Mouse (Mus musculus) C2C12 (cell line): ENCODE results near the gene Faim. TPM values are rescaled to one million over a fixed set of nuclear protein-coding genes. Genes with fewer than 3 reads are reported as not detected.

Experiments used
- H3K27me3 ChIP-seq: one replicate; pipeline ENCODE4 v1.6.1; 2011; ENCODE audit not compliant: control insufficient read depth, insufficient read depth, insufficient read length
- H3K36me3 ChIP-seq: one replicate; pipeline ENCODE4 v1.6.1; 2011; ENCODE audit not compliant: control insufficient read depth, insufficient read depth
- H3K4me3 ChIP-seq: one replicate; pipeline ENCODE4 v1.5.1; 2011; ENCODE audit warnings: mild to moderate bottlenecking, control low read depth; ENCODE audit not compliant: poor library complexity, insufficient read depth, severe bottlenecking
- H3K79me2 ChIP-seq: one replicate; pipeline ENCODE4 v1.6.1; 2011; ENCODE audit not compliant: control insufficient read depth, insufficient read depth
- H3K79me3 ChIP-seq: one replicate; pipeline ENCODE4 v1.6.1; 2011; ENCODE audit warnings: low read depth, control low read depth
- H3ac ChIP-seq: one replicate; pipeline ENCODE3; 2011; ENCODE audit warnings: low read depth; ENCODE audit not compliant: control insufficient read depth, insufficient read length
- CEBPB ChIP-seq: IDR thresholded peaks from one replicate; pipeline ENCODE4 v1.6.1; 2011; ENCODE audit warnings: low read depth, mild to moderate bottlenecking, control low read depth, moderate library complexity
- CTCF ChIP-seq: IDR thresholded peaks from one replicate; pipeline ENCODE4 v1.5.1; 2011; ENCODE audit not compliant: control insufficient read depth, insufficient read depth, insufficient read length
- FOSL1 ChIP-seq: IDR thresholded peaks from one replicate; pipeline ENCODE4 v1.8.0; 2011; ENCODE audit warnings: mild to moderate bottlenecking, low read length; ENCODE audit not compliant: poor library complexity, insufficient read depth, severe bottlenecking
- MAX ChIP-seq: IDR thresholded peaks from one replicate; pipeline ENCODE4 v1.6.1; 2011; ENCODE audit warnings: mild to moderate bottlenecking, control low read depth
- MYOD1 ChIP-seq: IDR thresholded peaks from one replicate; pipeline ENCODE4 v1.6.1; 2011; ENCODE audit warnings: low read depth; ENCODE audit not compliant: control insufficient read depth, insufficient read length
- MYOG ChIP-seq: IDR thresholded peaks from one replicate; pipeline ENCODE4 v1.6.1; 2011; ENCODE audit not compliant: control insufficient read depth, insufficient read length; ENCODE audit errors: extremely low read depth
- USF1 ChIP-seq: IDR thresholded peaks from one replicate; pipeline ENCODE4 v1.6.1; 2011; ENCODE audit warnings: low read depth, mild to moderate bottlenecking, control low read depth, moderate library complexity
- polyA plus RNA-seq: library from polyadenylated mRNA; unstranded; fragments of >200 nt; fragmentation: generic; extraction: Trizol; gene quantifications from one replicate; pipeline ENCODE4 v1.2.1, GENCODE M21; 2012; ENCODE audit warnings: missing spikeins

Gene Faim
- polyA plus RNA-seq, 1 experiment: 22.1 TPM

DNA sequence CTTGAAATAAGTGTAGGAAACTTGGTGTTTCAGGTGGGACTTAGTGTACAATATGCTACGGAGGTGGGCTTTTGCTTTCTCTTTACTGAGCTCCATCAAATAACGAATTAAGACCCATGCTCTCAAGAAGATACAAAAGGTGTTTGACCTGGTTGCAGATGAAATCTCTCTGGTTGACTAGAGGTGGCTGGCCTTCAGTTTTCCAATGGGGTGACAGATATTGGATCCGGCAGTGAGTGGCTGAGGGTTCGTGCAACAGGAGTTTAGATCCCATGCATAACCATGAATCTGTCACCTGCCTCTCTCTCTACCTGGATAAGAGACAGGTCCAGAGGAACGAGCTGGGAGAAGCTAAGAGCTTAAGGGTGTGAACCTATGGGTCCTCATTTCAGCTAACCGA, 27.5 kb upstream of the Faim start:
- Histone ChIP-seq H3K27me3 (peaks cover 92% of the 10 kb centered on the region), H3K79me2 (no peaks in the 10 kb centered on the region), H3K36me3 (no peaks in the 10 kb centered on the region), H3ac (no peak overlapping the region), H3K79me3 (no peaks in the 10 kb centered on the region), H3K4me3 (no peak overlapping the region)
- TF ChIP-seq CEBPB: no peak
- TF ChIP-seq USF1: no peak
- TF ChIP-seq MYOG: no peak
- TF ChIP-seq MAX: no peak
- no peak for TF ChIP-seq CTCF
- TF ChIP-seq MYOD1: no peak
- TF ChIP-seq FOSL1: no peak

DNA sequence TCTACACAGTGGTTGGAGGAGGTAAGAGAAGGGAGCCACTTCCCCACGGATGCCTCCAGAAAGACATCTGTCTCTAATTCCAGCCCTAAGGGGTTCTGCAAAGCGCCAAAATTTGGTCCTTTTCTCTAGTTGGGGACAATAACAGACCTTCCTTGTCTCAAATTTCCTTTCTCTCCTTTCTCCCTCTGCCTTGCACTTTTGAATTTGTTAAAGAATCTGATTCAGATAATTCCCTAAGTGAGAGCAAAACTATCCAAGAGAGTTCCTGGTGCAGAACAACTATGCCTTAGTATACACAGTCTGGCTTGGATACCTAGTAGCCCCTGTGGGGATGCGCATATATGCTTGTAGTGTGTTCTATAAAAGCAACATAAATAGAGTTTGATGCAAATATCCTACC, 26.3 kb upstream of the Faim start:
- Histone ChIP-seq H3K27me3 (peaks cover 84% of the 10 kb centered on the region), H3K36me3 (no peaks in the 10 kb centered on the region), H3ac (no peak overlapping the region), H3K4me3 (no peak overlapping the region), H3K79me2 (no peaks in the 10 kb centered on the region), H3K79me3 (no peaks in the 10 kb centered on the region)
- no peak for TF ChIP-seq MAX
- TF ChIP-seq FOSL1: no peak
- no peak for TF ChIP-seq MYOG
- TF ChIP-seq CTCF: no peak
- no peak for TF ChIP-seq MYOD1
- no peak for TF ChIP-seq USF1
- TF ChIP-seq CEBPB: no peak

DNA sequence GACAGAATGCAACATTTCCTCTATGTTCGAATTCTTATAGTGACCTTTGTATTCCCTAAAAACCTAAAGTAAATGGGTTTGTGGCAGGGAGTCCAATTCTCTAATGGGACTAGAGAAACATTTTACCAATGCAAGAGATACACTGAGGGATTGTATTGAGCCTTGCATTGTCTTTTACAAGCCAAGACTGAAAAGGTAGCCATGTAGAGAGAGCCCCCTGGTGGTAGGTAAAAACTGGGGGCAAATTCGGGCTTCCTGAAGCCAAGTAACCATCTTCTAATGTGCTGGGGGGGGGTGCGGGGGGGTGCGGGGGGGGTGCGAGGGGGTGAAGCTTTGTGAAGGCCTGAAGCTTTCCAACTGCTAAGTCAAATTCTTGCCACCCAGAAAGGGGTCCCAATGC, 25.8 kb upstream of the Faim start:
- TF ChIP-seq USF1: no peak
- no peak for TF ChIP-seq MAX
- no peak for TF ChIP-seq FOSL1
- no peak for TF ChIP-seq CEBPB
- TF ChIP-seq MYOG: no peak
- no peak for TF ChIP-seq MYOD1
- TF ChIP-seq CTCF: no peak
- H3K27me3 ChIP-seq: peaks cover 84% of the 10 kb centered on the region
- no peak overlapping the region for H3K4me3 ChIP-seq
- H3K36me3 ChIP-seq: no peaks in the 10 kb centered on the region
- no peaks in the 10 kb centered on the region for H3K79me2 ChIP-seq
- H3ac ChIP-seq: no peak overlapping the region
- H3K79me3 ChIP-seq: no peaks in the 10 kb centered on the region

DNA sequence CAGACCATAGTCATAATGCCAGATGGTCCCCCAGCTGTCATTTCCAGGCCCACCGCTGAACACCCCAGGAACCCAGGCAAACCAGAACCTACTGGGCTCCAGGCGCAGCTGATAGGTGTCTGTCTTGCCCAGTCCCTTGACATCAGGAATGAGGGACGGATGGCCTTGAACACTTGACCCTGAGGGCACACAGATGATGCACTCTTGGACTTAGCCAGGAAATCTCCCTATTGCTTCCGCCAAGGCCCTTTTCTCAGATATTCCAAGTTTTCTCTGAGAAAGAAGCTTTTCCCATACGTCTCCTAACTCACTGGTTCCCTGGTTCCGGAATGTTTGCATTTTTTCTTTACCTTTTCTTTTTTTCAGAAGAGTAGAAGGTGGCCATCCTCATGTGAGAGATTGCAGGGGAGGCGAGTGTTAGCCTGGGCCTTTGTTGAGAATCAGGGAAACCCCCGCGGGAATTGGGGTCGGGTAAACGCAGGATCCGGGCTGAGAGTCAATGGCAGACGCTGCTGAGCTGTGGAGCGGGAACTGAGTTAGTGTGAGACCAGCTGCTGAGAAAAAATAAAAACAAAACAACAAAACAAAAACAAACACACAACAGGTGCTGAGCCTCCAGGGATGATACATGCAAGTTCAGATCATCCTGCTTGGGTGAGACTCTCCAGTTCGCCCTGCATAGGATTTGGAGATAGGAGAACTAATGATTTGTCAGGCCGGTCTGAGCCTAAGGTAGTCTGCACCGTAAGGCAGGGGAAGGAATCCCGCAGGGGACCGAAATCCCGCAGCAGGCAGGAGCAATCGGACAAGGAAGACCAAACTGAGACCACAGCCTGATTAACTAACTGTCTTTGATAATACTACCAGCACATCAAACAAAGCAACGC, 24.3 kb upstream of the Faim start:
- peaks cover 77% of the 10 kb centered on the region for H3K27me3 ChIP-seq
- H3ac ChIP-seq: no peak overlapping the region
- H3K36me3 ChIP-seq: no peaks in the 10 kb centered on the region
- no peaks in the 10 kb centered on the region for H3K79me3 ChIP-seq
- H3K79me2 ChIP-seq: no peaks in the 10 kb centered on the region
- TF ChIP-seq MAX: no peak
- no peak for TF ChIP-seq CEBPB
- TF ChIP-seq USF1: no peak
- no peak for TF ChIP-seq MYOG
- no peak for TF ChIP-seq FOSL1
- no peak for TF ChIP-seq CTCF
- TF ChIP-seq MYOD1: no peak
- H3K4me3 ChIP-seq: no peak overlapping the region

DNA sequence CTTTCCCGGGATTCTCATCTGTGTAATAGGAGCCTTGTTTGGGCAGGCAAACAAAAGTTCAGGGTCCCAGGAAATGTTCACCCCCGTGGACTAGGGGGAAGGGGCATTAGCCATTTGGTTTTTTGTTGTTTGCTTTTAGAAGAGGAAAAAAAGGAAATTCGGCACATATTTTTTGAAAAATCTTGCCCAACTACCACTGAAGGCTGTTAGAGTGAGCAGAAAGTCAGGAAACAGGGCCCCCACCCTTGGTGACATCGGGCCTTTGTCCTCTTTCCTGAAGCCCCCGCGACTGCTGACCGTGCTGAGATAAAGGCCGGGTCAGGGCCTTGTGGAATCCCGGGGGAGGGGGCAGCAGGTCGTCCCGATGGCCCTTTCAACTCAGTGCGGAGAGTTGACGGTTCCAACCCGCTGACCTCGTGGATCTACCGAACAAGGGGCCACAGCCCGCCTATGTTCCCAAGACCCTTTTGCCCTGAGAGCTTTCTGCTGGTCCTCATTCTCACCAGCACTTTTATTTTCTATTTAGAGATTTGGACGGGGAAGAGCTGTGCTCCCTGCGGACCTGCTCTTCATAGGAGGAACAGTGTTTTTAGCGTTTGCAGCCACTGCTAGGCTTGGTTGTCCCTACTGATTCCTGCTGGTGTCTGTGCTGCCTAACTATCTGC, 23.6 kb upstream of the Faim start:
- Histone ChIP-seq H3K79me2 (no peaks in the 10 kb centered on the region), H3K27me3 (peaks cover 75% of the 10 kb centered on the region), H3ac (no peak overlapping the region), H3K36me3 (no peaks in the 10 kb centered on the region), H3K79me3 (no peaks in the 10 kb centered on the region), H3K4me3 (no peak overlapping the region)
- TF ChIP-seq USF1 (no peak), MAX (no peak), CEBPB (no peak), MYOD1 (no peak), FOSL1 (no peak), MYOG (no peak), CTCF (no peak)
